Mouse (Mus musculus) heart, adult 2 months (tissue): ENCODE measurements at regions not wholly inside any gene's neighbourhood (a gene's known extent, or its start where the extent isn't known, plus 50 kb on each side); places are given as distances from the start of the nearest gene placed in this dataset.

Source experiments
- CTCF ChIP-seq: fragments of 200-600 bp; IDR thresholded peaks from 2 replicates; pipeline ENCODE4 v1.8.1; 2022; ENCODE audit warnings: antibody characterized with exemption, mild to moderate bottlenecking, moderate library complexity
- POLR2A ChIP-seq: fragments of 200-500 bp; IDR thresholded peaks from 2 replicates; pipeline ENCODE4 v1.6.1; 2011; ENCODE audit warnings: mild to moderate bottlenecking, low read depth, low read length, control low read depth; ENCODE audit not compliant: insufficient read depth

DNA sequence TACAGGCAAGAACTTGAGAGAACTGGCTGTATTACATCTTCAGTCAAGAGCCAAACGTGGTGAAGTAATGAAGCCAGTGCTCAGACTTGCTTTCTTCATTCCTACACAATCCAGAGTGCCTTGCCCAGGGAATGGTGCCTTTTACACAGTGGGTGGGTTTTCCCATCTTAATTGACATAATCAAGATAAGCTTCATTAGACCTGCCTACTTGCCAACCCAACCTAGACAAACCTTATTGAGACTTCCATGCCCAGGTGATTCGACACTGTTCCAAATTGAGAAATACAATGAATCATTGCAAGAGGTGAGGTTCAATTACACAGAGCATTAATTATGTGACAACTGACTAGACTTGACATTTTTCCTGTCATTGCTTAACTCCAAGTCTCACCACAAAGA, 2557.0 kb upstream of the Gm6569 start:
- no peak for TF ChIP-seq CTCF
- TF ChIP-seq POLR2A, result no peak
